Mouse (Mus musculus) cerebellum, adult 9-11 months (tissue): ENCODE results near the gene Nedd4.
"Not testable (repeated sequence)": the region's sequence is repeated elsewhere in the genome, so short reads cannot be mapped to it uniquely, and the experiment has no call there.

Experiments
- DNase-seq: peaks from one replicate; pipeline ENCODE4 v3.0.0; 2022

Gene Nedd4

DNA sequence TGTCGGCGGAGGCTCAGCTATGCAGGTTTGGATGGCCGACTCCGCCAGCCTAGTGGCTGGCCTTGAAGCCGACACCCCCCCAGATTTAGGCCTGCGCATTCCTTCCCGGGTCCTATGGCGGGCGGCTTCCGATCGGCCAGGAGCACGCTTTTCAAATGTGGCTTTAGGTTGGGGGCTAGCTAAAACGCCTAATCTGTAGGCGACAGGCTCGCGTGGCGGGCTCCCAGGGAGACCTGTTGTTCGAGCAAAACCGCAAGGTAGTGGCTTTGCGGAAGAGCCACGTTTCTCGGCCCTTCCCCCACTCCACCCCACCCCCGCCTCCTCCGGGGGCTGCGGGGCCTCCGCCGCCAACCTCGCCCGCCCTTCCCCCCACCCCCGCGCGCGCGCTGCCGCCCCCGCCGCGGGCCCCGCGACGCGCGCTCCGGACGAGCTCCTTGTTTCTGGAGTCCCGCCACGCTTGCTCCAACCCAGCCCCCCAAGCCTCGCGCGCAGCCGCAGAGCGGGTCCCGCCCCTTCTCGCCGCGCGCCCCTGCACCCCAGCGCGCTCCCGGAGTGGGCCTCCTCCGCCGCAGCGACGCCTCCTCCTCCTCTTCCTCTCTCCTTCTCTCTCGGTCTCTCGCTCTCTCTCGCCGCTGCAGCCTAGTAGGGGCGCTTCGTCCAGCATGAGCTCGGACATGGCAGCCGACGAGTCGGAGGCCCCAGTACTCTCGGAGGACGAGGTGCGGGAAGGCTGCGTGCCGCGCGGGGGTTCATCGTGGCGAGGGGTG, at the start of gene Nedd4:
Gene Nedd4 (plus strand): TSS at position 452 of the 767 bp plus-strand sequence.
- peak; percentile 95 for DNase-seq

DNA sequence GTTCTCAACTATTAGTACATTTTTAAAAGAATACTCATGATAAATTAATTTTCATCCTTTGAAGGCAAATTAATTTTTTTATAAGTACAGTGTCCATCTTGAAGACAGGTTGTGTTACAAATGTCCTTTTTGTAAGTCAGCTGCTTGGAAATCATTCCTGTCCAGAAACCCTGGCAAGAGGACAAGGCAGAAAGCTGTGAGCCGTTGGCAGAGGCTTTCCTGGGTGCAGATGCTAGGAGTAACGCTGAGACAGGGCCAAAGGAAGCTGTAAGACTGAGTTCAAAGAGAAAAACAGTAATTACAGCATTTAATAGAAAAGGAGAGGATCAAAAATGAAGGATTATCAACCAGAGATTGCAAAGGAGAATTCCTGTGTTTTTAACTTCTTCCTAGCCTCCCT, 48.3 kb upstream of the Nedd4 start:
- peak; percentile 40 for DNase-seq

DNA sequence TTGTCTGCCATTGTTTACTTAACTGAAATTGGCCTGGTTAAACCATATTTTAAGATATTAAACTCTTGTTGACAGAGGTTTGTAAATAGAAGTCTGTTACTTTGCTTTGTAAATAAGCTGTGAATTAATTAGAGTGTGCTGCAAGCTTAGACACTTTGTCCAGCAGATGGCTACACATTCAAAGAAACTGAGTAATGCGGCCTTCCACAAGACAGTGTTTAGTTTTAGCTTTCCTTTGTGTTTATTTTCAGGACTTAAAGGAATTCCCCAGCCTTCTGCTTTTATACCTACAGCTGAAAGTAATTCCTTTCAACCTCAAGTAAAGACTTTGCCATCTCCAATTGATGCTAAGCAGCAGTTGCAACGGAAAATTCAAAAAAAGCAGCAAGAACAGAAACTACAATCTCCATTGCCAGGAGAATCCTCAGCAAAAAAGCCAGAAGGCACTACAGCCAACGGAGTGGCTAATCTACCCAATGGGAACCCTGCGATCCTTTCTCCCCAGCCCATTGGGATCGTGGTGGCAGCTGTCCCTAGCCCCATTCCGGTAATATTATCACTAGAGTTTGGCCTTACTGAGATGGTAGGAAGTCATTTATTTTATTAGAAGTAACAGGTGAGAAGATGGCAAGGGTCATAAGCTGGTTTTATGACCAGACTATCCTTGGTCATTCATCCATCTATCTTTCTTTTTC, 47.2 kb upstream of the Nedd4 start:
- no peak for DNase-seq

DNA sequence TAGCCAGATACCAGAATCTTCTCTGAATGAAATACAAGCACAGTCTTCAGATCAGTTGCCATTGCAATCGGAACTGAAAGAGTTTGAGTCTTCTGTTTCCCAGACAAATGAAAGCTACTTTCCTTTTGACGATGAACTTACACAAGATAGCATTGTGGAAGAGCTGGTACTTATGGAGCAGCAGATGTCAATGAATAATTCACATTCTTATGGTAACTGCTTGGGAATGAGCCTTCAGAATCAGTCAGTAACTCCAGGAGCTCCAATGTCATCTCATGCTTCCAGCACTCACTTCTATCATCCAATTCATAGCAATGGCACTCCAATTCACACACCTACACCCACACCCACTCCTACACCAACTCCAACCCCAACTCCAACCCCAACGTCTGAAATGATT, 44.1 kb upstream of the Nedd4 start:
- no peak for DNase-seq

DNA sequence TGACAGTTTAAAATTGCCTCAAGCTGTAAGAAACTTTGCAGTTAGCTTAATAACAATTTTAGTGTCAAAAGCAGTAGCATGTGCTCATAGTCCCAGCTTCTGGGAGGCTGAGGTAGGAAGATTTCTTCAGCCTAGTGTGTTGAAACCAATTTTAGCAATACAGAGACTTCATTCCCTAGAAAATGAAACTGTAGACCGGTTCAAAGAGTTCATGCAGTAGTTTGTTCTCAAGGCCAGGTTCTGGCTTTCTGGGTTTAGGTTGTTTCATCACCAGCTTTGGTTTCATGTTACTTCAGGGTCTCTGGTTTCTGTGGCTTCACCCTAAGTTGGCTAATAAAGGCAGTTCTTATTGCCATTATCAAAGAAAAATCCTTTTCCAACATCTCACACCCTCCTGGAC, 38.5 kb upstream of the Nedd4 start:
- no peak for DNase-seq

DNA sequence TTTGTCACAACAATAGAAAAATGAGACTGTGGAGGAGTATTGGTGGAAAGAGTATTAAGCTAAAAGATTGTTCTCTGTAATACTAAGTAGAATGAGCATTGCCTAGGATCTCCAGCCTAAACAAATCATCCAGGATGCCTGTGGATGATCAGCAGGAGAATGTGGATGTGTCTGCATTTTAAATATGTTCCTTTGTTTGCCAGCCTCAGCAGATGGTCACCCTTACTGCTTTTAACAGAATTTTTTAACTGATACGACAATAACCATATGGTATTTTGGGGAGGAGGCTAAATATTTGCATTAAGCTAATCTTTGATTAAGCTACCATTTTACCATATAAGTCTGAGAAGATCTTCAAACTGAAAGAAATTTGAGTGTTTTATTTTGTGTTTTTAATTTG, 34.5 kb upstream of the Nedd4 start:
- DNase-seq = no peak

DNA sequence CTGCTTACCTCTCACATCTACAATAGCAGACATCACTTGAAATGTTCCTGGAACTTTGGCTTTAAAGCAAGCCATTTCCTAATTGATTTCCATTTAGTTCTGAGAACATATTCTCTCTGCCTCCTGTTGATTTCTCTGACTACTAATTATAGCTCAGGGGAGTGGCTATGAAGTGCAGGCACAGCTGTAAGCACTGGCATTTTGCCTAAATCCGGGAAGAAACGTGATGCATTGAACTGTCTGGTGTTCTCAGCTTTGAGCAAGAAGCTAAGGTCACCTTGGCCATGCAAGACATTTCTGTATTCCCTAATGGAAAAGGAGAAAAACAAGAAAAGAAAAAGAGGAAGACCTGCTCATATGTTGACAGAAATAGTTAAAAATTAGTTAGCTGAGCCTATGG, 33.6 kb upstream of the Nedd4 start:
- DNase-seq = no peak

DNA sequence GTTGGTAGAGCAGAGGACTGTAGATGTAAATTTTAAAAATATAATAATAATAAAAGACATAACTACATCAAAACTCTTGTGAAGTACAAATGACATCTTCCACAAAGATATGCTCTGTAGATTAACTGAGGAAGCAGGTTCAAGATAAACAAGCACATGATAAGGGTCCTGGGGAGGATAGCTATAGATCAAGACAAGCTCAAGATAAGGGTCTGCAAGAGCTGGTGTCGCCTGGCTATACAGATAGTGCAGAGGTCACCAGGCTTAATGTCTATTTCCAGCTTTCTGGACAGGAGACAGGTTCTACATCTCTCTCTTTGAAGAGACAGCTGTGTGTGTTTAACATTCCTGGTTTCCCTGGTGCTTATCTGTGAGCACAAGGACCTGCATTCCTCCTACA, 29.9 kb upstream of the Nedd4 start:
- DNase-seq = no peak

DNA sequence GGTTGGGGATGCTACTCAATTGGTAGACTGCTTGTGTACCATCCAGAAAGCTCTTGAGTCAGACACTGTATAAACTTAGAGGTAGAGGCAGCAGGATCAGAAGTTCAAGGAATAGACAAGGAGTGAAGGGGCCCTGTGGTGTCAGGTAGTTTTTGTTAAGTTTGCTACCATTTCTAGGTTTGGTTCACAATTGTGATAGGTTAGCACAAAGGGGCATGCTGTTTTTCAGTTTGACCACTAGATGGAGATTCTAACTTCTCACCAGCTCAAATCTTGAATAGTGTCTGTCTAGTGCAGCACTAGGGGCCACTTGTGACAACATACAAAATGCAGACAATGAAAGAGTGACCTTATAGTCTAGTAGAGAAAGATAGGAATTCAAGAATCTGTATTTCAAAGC, 27.0 kb upstream of the Nedd4 start:
- DNase-seq = no peak

DNA sequence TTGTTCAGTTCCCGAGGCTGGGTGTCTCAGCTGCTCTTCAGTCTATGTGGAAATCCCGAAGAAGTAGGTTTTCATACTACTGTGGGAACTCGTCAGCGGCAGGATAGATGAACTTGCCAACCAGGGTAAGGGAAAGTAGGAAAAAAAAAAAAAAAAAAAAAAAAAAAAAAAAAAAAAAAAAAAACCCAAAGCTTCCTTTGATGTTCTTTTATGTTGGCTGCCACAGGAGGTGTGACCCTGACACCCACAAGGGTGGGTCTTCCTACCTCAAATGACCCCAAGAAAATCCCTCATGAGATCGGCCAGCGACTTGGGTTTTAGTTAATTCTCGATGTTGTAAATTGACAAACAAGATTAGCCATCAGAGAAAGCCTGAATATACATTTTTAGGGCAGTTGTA, 25.6 kb upstream of the Nedd4 start:
- no peak for DNase-seq

DNA sequence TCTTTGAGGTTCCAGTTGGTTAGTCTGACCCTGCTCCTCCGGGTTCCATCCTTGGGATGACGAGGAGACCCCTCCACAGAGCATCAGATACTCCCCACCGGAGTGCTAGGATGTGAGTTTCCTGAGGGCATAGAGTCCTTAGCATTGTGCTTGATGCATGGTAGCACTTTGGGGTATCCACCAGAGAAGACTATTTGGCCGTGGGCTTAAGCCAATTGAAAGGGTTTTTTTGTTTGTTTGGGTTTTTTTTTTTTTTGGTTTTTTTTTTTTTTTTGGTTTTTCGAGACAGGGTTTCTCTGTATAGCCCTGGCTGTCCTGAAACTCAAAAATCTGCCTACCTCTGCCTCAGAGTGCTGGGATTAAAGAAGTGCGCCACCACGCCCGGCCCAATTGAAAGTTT, 24.9 kb upstream of the Nedd4 start:
- DNase-seq = no peak

DNA sequence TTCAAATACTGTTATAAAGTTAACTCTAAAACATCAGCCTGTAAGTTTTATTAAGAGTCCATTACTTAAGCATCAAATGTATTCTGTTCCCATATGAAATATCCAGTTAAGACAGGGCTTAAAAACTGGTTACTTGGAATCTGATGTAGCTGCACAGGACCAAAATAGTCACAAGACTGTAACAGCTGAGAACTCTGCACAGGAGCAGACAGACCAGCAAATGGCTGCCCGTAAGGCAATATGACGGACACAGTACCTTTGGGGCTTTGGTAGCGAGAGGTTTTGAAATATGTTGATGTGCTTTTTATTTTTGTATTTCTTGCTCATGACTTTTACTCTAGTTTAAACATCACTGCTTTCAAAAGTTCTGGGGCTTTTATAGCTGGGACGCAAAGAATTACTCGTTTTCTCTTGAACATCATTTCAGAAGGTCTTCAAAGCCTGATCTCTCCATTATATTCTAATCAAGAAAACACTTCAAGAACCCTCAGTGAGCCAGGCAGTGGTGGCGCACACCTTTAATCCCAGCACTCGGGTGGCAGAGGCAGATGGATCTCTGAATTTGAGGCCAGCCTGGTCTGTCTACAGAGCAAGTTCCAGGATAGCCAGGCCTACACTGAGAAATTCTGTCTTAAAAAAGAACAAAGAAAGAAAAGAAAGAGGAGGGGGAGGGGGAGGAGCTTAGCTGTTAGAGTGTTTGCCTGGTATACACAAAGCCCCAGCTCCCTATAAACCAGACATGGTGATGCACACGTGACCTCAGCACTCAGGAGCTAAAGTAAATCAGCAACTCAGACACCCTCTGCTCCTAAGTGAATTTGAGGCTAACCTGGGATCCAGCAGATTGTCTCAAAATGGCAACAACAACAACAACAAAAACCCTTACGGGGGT, 22.9 kb upstream of the Nedd4 start:
- DNase-seq = peak; percentile 25

DNA sequence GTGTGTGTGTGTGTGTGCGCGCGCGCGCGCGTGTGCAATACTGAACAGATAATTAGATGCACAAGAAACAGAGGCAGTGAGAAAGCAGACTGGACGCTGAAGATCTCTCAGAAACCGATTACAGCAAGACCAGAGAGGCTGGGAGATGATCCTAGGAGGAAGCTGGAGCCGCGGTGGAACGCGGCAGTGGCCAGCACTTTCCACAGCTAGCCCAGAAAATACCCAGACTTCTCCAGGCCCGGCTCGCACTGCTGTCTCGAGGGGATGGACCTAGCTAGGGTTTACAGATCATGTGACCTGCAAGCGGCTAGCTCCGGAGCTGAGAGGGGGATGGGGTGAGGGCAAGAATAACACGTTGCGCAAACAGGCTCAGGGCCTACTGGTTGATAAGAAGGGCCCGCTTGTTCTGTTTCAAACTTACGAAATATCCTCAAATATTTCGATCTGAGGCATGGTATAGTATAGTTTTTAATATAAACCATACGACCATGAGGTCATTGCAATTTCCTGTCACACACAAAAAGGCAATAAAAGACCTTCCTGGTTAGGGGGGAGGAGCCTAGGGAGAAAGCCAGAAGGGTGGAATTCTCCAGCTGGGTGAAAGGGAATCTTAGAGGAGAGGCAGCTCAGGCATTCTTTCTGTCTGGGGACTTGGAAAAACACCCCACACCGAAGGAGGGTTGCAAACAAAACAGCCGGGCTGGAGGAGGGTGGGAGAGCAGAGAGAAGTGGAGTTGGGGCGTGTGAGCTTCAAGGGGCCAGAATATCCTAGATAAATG, 22.1 kb upstream of the Nedd4 start:
- peak; percentile 86 for DNase-seq

DNA sequence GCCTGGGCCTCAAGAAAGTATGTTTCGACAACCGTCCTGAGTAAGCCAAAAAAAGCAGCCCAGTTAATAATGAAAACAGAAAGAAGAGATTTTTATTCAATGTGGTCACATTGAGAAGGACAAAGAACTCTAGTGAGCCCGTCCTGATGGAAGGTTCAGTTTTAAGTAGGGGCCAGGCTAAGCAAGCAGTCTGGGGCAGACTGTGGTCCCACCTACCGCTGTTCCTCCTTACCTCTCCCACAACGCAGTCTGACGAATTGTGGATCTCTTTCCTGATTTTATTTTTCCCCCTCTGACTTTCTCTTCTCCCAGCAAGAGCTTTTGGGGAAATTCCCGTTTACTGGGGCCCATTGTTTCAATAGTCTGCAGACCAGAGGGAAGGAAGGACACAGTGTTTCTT, 21.5 kb upstream of the Nedd4 start:
- DNase-seq = no peak

DNA sequence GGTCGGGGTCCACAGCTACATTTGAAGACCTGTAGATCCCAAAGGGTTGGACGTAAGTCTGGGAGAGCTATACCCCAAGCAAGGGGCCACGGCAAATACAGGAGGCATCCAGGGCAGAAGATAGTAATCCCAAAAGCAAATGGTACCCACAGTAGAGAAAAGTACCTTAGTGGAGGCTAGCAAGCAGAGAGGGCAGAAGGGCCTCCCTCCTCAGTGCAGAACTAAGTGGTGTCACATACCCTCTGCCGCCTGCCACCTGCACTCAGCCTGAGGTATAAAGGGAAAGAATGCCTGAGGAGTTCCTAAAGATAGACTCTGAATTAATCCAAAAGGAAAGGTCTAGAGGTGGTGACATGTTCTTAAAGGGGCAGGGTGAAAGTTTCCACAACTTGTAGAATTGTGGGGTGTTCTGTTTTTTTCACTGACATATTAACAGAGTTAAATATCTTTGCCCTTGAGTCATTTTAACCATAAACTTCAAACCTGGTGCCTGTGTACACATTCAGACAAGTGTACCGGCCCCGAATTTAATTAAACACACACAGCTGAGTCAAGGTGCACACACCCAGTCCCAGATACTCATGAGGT, 21.0 kb upstream of the Nedd4 start:
- DNase-seq = no peak

DNA sequence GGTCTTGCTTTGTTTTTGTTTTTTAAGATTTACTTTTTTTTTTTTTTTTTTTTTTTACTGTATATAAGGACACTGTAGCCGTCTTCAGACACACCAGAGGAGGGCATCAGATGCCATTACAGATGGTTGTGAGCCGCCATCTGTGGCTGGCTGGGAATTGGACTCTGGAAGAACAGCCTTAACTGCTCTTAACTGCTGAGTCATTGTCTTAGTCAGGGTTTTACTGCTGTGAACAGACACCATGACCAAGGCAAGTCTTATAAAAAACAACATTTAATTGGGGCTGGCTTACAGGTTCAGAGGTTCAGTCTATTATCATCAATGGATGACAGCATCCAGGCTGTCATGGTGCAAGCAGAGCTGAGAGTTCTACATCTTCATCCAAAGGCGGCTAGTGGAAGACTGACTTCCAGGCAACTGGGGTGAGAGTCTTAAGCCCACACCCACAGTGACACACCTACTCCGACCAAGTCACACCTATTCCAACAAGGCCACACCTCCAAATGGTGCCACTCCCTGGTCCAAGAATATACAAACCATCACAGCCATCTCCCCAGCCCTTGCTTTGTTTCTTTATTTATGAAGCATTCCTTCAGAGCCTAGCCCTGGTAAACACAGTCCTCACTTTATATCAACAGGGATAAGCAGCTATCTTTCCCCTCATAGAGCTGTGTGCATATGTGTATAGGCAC, 19.2 kb upstream of the Nedd4 start:
- DNase-seq = not testable (repeated sequence)

DNA sequence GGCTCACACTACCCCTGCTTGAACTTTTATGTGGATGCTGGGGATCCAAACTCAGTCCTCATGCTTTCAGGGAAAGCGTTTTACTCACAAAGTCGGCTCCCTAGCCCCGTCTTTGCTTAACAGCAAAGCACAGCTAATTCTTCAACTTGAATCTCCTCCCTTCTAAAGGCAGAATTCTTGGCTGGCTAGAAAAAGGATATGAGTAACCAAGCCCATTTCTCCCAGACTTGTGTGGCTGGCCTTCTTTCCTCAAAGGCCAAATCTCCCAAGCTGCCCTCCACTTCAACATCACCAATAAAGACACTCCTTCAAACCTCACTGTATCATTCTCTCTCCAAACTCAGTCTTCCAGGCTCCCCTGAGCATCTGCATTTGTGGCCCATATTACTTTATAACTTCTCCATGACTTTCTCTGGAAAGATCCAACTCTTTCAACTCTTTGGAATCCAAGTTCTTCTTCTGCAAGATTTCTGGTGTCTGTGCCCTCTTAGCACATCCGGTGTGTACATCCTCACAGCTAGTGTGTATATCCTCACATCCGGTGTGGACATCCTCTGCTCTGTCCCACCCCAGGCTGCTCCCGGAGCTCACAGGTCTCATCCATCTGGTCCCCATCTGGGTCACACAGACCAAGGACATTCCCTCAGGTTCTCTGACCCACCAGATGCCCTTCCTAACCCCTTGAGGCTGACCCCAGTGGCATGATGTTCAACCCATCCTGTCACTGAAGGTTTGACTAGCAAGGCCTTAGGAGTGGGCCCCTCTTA, 18.3 kb upstream of the Nedd4 start:
- DNase-seq = no peak

DNA sequence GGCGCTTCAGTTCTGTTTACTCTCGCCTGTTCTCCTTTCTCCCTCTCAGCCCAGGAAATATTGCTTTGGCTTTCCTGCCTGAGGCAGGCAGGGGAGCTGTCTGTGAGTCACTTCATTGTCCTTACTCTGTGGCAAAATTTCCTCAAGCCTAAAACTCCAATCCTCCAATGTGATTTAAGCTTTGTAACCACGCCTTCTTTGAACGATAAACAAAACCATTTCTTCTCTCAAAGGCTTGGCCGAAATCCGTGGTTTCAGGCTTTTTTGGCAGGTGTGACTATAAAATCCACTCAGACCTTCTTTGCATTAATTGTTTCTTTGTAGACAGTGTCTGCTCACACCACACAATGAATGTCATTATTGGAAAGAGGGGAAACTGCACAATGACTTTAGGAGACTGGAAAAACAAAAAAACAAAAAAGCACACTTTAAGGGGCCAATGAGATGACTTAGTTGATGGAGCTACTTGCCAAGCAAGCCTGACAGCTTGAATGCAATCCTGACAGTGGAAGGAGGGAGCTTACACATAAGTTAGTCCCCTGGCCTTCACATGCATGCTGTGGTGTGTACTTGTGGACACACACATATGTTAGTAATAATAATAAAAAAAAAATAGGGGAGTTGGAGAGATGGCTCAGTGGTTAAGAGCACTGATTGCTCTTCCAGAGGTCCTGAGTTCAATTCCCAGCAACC, 17.6 kb upstream of the Nedd4 start:
- no peak for DNase-seq

DNA sequence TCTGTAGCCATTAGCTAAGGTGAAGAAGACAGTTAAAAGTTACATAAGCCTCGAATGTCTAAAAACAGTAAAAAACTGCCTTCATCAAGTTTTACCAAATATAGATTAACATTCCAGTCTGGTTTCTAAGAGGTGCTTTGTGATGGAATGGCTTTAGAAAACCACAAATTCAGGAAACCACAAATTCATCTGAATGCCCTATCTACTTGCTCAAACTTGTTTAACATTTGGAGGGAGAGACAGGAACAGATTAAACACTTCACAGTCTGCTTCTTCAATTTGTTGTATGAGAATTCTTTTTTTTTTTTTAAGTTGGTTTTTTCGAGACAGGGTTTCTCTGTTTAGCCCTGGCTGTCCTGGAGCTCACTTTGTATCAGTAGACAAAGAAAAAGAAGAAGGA, 12.4 kb upstream of the Nedd4 start:
- no peak for DNase-seq

DNA sequence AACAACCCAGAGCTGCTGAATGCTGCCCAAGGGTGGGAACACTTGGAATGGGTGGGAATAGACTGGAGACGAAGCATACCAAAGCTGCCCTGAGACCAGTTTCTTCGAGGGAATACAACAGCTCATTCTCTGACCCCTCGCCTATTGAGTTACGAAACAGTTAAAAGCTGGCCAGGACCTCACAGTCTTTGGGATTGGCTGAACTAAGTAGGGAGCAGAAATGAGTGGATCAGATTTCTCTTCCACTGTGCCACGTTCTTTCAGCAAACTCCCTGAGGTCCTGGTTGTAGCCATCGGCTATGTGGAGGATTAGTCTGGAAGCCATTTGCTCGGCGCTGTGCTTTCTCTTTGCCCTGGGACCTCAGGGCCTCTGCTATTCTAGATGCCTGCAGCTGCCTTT, 9.2 kb upstream of the Nedd4 start:
- DNase-seq = no peak
